Comparison of ENCODE assay signal across 9 mouse cellular contexts in genomic region chr10:121031802-121032201, GRCm38 (mm10). TPM values are rescaled to one million over a fixed set of nuclear protein-coding genes. Genes with fewer than 3 reads are reported as not detected.
DNase-seq lines count a peak whose midpoint lies in the region; ATAC-seq and TF ChIP-seq lines count a peak whose summit lies in the region.
"Had no signal": no experiment of that assay in that cellular context is flagged by ENCODE, and none has a peak within 500 bp of the region (broad histone marks: within the 10 kb centered on the region; RNA-seq: fewer than 3 reads in every experiment).

No protein-coding gene starts in this region.

- H3K9ac ChIP-seq in kidney, postnatal 0 days (ENCODE audit: low read depth, low read length), result no peak overlapping the region
- no peak overlapping the region for H3K9ac ChIP-seq in kidney, embryonic 14.5 days (ENCODE audit: low read depth, low read length)
- H3K9ac ChIP-seq in embryonic facial prominence, embryonic 11.5 days (replicated peaks; ENCODE audit: low read length), result no peak overlapping the region
- H3K9ac ChIP-seq in lung, embryonic 14.5 days, result no peak overlapping the region

- H3K36me3 ChIP-seq in kidney, postnatal 0 days (ENCODE audit: insufficient read depth, low read length), result no peaks in the 10 kb centered on the region
- H3K36me3 ChIP-seq in kidney, embryonic 14.5 days (ENCODE audit: control insufficient read depth, insufficient read depth, low read length), result no peaks in the 10 kb centered on the region
- H3K36me3 ChIP-seq in E14TG2a.4 (ENCODE audit: insufficient read depth, low read length), result no peaks in the 10 kb centered on the region
- H3K36me3 ChIP-seq in embryonic facial prominence, embryonic 11.5 days (replicated peaks; ENCODE audit: control insufficient read depth, insufficient read depth, low read depth, low read length), result no peaks in the 10 kb centered on the region
- no peaks in the 10 kb centered on the region for H3K36me3 ChIP-seq in lung, embryonic 14.5 days (ENCODE audit: insufficient read depth)

- H3K4me1 ChIP-seq in kidney, postnatal 0 days (replicated peaks; ENCODE audit: insufficient read depth, low read length), result peaks cover 5% of the 10 kb centered on the region; the same call in 1 of the 2 replicates
- no peaks in the 10 kb centered on the region for H3K4me1 ChIP-seq in kidney, embryonic 14.5 days (ENCODE audit: control insufficient read depth, insufficient read depth, low read length)
- peaks cover 4% of the 10 kb centered on the region; the same call in 1 of the 2 replicates for H3K4me1 ChIP-seq in E14TG2a.4 (replicated peaks; ENCODE audit: low read depth, low read length)
- H3K4me1 ChIP-seq in embryonic facial prominence, embryonic 11.5 days (ENCODE audit: control insufficient read depth, insufficient read depth, low read length), result no peaks in the 10 kb centered on the region
- no peaks in the 10 kb centered on the region; the same call in 1 of the 2 replicates for H3K4me1 ChIP-seq in lung, embryonic 14.5 days (ENCODE audit: insufficient read depth)

- H3K27me3 ChIP-seq in kidney, postnatal 0 days (ENCODE audit: insufficient read depth, low read length), result peaks cover 24% of the 10 kb centered on the region
- H3K27me3 ChIP-seq in kidney, embryonic 14.5 days (ENCODE audit: control insufficient read depth, insufficient read depth, low read length), result peaks cover 9% of the 10 kb centered on the region; the same call in 1 of the 2 replicates
- peaks cover 39% of the 10 kb centered on the region for H3K27me3 ChIP-seq in E14TG2a.4 (ENCODE audit: insufficient read depth, low read length)
- H3K27me3 ChIP-seq in embryonic facial prominence, embryonic 11.5 days (ENCODE audit: control insufficient read depth, insufficient read depth, low read length), result peaks cover 3% of the 10 kb centered on the region; the same call in 1 of the 2 replicates
- H3K27me3 ChIP-seq in lung, embryonic 14.5 days (ENCODE audit: insufficient read depth, low read length), result peaks cover 21% of the 10 kb centered on the region

- no peak for ATAC-seq in kidney, postnatal 0 days (replicated peaks; ENCODE audit: low FRiP score, low read depth)
- ATAC-seq in kidney, embryonic 14.5 days (ENCODE audit: low FRiP score, low TSS enrichment), result no peak
- ATAC-seq in embryonic facial prominence, embryonic 11.5 days (replicated peaks; ENCODE audit: insufficient number of reproducible peaks, low FRiP score, low TSS enrichment, low read depth), result no peak
- no peak for ATAC-seq in lung, embryonic 14.5 days (ENCODE audit: insufficient read depth)
- no peak for ATAC-seq in erythroblast, adult 5-6 weeks (replicated peaks; ENCODE audit: low FRiP score, poor library complexity, severe bottlenecking)

- no peak overlapping the region for H3K27ac ChIP-seq in kidney, postnatal 0 days
- H3K27ac ChIP-seq in kidney, embryonic 14.5 days (ENCODE audit: low read depth, low read length), result no peak overlapping the region
- no peak overlapping the region for H3K27ac ChIP-seq in embryonic facial prominence, embryonic 11.5 days (replicated peaks; ENCODE audit: low read depth, low read length)
- H3K27ac ChIP-seq in lung, embryonic 14.5 days (ENCODE audit: low read depth), result no peak overlapping the region

- H3K4me3 ChIP-seq in kidney, postnatal 0 days (replicated peaks; ENCODE audit: low read depth, low read length), result no peak overlapping the region
- H3K4me3 ChIP-seq in kidney, embryonic 14.5 days (ENCODE audit: low read length), result no peak overlapping the region
- no peak overlapping the region for H3K4me3 ChIP-seq in E14TG2a.4 (replicated peaks; ENCODE audit: low read length)
- no peak overlapping the region for H3K4me3 ChIP-seq in embryonic facial prominence, embryonic 11.5 days (ENCODE audit: low read depth, low read length)
- no peak overlapping the region for H3K4me3 ChIP-seq in lung, embryonic 14.5 days (ENCODE audit: low read depth, low read length)

- 15% methylated on average over 7 of the region's 7 CpGs for WGBS in kidney, postnatal 0 days
- WGBS in kidney, embryonic 14.5 days, result 21% methylated on average over 7 of the region's 7 CpGs
- 12% methylated on average over 7 of the region's 7 CpGs for WGBS in embryonic facial prominence, embryonic 11.5 days
- WGBS in lung, embryonic 14.5 days, result 12% methylated on average over 7 of the region's 7 CpGs

- peak; percentile 72 for TF ChIP-seq CTCF in kidney, postnatal 0 days (IDR thresholded peaks at IDR 0.05; ENCODE audit: low read depth)
- peak; percentile 59 for TF ChIP-seq CTCF in E14TG2a.4 (conservative IDR thresholded peaks at IDR 0.05; ENCODE audit: low read length)
- TF ChIP-seq CTCF in lung, embryonic 14.5 days (IDR thresholded peaks at IDR 0.05; ENCODE audit: low read depth), result peak; percentile 74

- peak; percentile 50 to 84 for DNase-seq in adrenal gland, adult (ENCODE audit: inconsistent age in 2 of 2, low spot score in 1 of 2)
- no peak for DNase-seq in adrenal gland, postnatal 4 days (ENCODE audit: low spot score in 2 of 2)
- DNase-seq in kidney, postnatal 0 days (ENCODE audit: low spot score), result peak; percentile 72
- peak; percentile 84 for DNase-seq in embryonic facial prominence, embryonic 11.5 days (ENCODE audit: low spot score)
- peak; percentile 87 for DNase-seq in lung, embryonic 14.5 days

- H3K9me3 ChIP-seq in kidney, postnatal 0 days (replicated peaks; ENCODE audit: low read length), result no peaks in the 10 kb centered on the region
- H3K9me3 ChIP-seq in kidney, embryonic 14.5 days (ENCODE audit: control insufficient read depth, low read length), result no peaks in the 10 kb centered on the region
- no peaks in the 10 kb centered on the region for H3K9me3 ChIP-seq in E14TG2a.4 (ENCODE audit: low read length)
- H3K9me3 ChIP-seq in embryonic facial prominence, embryonic 11.5 days (replicated peaks; ENCODE audit: control insufficient read depth, low read length), result no peaks in the 10 kb centered on the region
- no peaks in the 10 kb centered on the region for H3K9me3 ChIP-seq in lung, embryonic 14.5 days (ENCODE audit: low read depth, low read length)

- no peak overlapping the region for H3K4me2 ChIP-seq in kidney, postnatal 0 days (ENCODE audit: low read length)
- no peak overlapping the region for H3K4me2 ChIP-seq in kidney, embryonic 14.5 days (replicated peaks; ENCODE audit: low read depth, low read length)
- no peak overlapping the region for H3K4me2 ChIP-seq in embryonic facial prominence, embryonic 11.5 days (ENCODE audit: low read depth, low read length)
- H3K4me2 ChIP-seq in lung, embryonic 14.5 days, result no peak overlapping the region

RNA-seq across cellular contexts. Expression of gene Wif1, which starts 2.0 kb away (rescaled TPM):
- 1 to 10 TPM in 1 of 2 experiments, under 1 TPM in 1; 0.67 to 2.1 TPM for total RNA-seq in adrenal gland, postnatal 4 days (2021)
- polyA plus RNA-seq in kidney, postnatal 0 days (2015; fragmentation: Nextera tagmentation; extraction: Ambion mirVana), result 2.1 and 2.3 TPM in 2 replicates
- polyA plus RNA-seq in kidney, embryonic 14.5 days (2014; fragmentation: Nextera tagmentation; extraction: Ambion mirVana), result 1.9 and 2.6 TPM in 2 replicates
- polyA plus RNA-seq in embryonic facial prominence, embryonic 11.5 days (2014; fragmentation: Nextera tagmentation; extraction: Ambion mirVana), result 14.4 and 15.8 TPM in 2 replicates
- polyA plus RNA-seq in lung, embryonic 14.5 days (2014; fragmentation: Nextera tagmentation; extraction: Ambion mirVana), result 7.5 and 8.9 TPM in 2 replicates
- not detected in 2 replicates for total RNA-seq in erythroblast, adult 5-6 weeks (2015; ENCODE audit: low replicate concordance)
- total RNA-seq in erythroblast, adult 5-6 weeks (2017; ENCODE audit: low replicate concordance), result not detected in 2 replicates
- polyA plus RNA-seq: C2C12 had no signal

RNA-seq across cellular contexts. Expression of gene Lemd3, which starts 52.7 kb away (rescaled TPM):
- total RNA-seq in adrenal gland, postnatal 4 days (2021), result 10 to 100 TPM; 28.4 to 28.6 TPM
- polyA plus RNA-seq in kidney, postnatal 0 days (2015; fragmentation: Nextera tagmentation; extraction: Ambion mirVana), result 3.4 and 4.0 TPM in 2 replicates
- polyA plus RNA-seq in kidney, embryonic 14.5 days (2014; fragmentation: Nextera tagmentation; extraction: Ambion mirVana), result 5.4 and 5.7 TPM in 2 replicates
- polyA plus RNA-seq in embryonic facial prominence, embryonic 11.5 days (2014; fragmentation: Nextera tagmentation; extraction: Ambion mirVana), result 4.8 and 5.8 TPM in 2 replicates
- polyA plus RNA-seq in lung, embryonic 14.5 days (2014; fragmentation: Nextera tagmentation; extraction: Ambion mirVana), result 5.3 and 5.6 TPM in 2 replicates
- total RNA-seq in erythroblast, adult 5-6 weeks (2015; ENCODE audit: low replicate concordance), result 5.4 and 5.6 TPM in 2 replicates
- 6.1 and 8.5 TPM in 2 replicates for total RNA-seq in erythroblast, adult 5-6 weeks (2017; ENCODE audit: low replicate concordance)

Comparison
In these comparisons a context has a peak if more than half of its experiments do, and no peak if none do; other contexts are left out.
1. DNase-seq: peak in adrenal gland, adult (2 of 2), kidney, postnatal 0 days (single experiment), embryonic facial prominence, embryonic 11.5 days (single experiment) and lung, embryonic 14.5 days (single experiment); none in adrenal gland, postnatal 4 days (0 of 2).
2. Peak in every context shown above with its lines, with median percentiles within 50 percentile points of each other: CTCF ChIP-seq.